7 mouse cellular contexts compared by ENCODE assay signal in the genomic region with DNA sequence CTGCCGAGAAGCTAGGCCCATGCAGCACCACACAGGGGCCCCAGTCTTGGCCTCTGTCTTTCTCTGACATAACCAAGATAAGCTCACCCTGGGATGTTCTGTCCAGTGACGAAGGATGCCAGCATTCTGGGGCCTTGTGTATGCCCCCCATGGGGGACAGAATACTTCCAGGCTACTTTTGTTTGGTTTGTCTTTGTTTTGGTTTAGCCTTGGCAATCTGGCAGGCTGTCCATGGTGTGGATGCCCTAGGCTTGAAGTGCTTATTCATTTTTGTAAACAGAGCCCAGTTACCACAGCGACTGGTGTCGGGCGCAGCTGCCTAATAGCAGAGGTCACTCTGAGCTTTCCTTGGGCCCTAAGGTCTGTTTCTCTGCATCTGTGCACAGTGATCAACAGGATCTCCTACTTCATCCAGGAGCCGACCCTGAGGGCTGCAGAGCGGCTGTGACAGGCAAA. TPM values are rescaled to one million over a fixed set of nuclear protein-coding genes. Genes with fewer than 3 reads are reported as not detected.
DNase-seq lines count a peak whose midpoint lies in the region; ATAC-seq lines count a peak whose summit lies in the region.

No protein-coding gene starts in this region.

- WGBS in heart, embryonic 15.5 days = 52% methylated on average over 7 of the region's 7 CpGs

- no peak overlapping the region for H3K4me3 ChIP-seq in heart, embryonic 15.5 days

- no peak for ATAC-seq in heart, embryonic 15.5 days (replicated peaks; ENCODE audit: insufficient number of reproducible peaks, insufficient read depth, low FRiP score, low read depth)

- no peaks in the 10 kb centered on the region for H3K27me3 ChIP-seq in heart, embryonic 15.5 days

- no peaks in the 10 kb centered on the region for H3K36me3 ChIP-seq in heart, embryonic 15.5 days

- H3K4me1 ChIP-seq in heart, embryonic 15.5 days (replicated peaks) = peaks cover 60% of the 10 kb centered on the region

- peak; percentile 19 to 37 for DNase-seq in urinary bladder, adult 18-20 months (ENCODE audit: low spot score in 2 of 2)
- DNase-seq in urinary bladder, postnatal 14 days (ENCODE audit: low spot score) = no peak
- DNase-seq in lung, adult 18-20 months = peak; percentile 55 to 77
- DNase-seq in natural killer cell, adult 2 months (ENCODE audit: low spot score in 2 of 2) = no peak
- DNase-seq in layer of hippocampus, postnatal 36 days = no peak
- DNase-seq in spleen, postnatal 4 days (ENCODE audit: low spot score in 2 of 2) = no peak

- peak overlapping the region; percentile 50 for H3K27ac ChIP-seq in heart, embryonic 15.5 days

- H3K9ac ChIP-seq in heart, embryonic 15.5 days = no peak overlapping the region

- no peaks in the 10 kb centered on the region for H3K9me3 ChIP-seq in heart, embryonic 15.5 days (replicated peaks)

- H3K4me2 ChIP-seq in heart, embryonic 15.5 days = no peak overlapping the region

RNA-seq across cellular contexts. Expression of a gene that starts 51.4 kb away (rescaled TPM):
- polyA plus RNA-seq in heart, embryonic 15.5 days (2015; fragmentation: Nextera tagmentation; extraction: Ambion mirVana) = 16.8 and 23.8 TPM in 2 replicates
- 10 to 100 TPM; 16.7 to 21.4 TPM for total RNA-seq in layer of hippocampus, postnatal 36 days (2021)

Comparison
In these comparisons a context has a peak if more than half of its experiments do, and no peak if none do; other contexts are left out.
1. DNase-seq: peak in urinary bladder, adult 18-20 months (2 of 2) and lung, adult 18-20 months (2 of 2); none in urinary bladder, postnatal 14 days (single experiment), natural killer cell, adult 2 months (0 of 2), layer of hippocampus, postnatal 36 days (0 of 2) and spleen, postnatal 4 days (0 of 2).